ENCODE assay signal across 9 mouse cellular contexts in the genomic region with DNA sequence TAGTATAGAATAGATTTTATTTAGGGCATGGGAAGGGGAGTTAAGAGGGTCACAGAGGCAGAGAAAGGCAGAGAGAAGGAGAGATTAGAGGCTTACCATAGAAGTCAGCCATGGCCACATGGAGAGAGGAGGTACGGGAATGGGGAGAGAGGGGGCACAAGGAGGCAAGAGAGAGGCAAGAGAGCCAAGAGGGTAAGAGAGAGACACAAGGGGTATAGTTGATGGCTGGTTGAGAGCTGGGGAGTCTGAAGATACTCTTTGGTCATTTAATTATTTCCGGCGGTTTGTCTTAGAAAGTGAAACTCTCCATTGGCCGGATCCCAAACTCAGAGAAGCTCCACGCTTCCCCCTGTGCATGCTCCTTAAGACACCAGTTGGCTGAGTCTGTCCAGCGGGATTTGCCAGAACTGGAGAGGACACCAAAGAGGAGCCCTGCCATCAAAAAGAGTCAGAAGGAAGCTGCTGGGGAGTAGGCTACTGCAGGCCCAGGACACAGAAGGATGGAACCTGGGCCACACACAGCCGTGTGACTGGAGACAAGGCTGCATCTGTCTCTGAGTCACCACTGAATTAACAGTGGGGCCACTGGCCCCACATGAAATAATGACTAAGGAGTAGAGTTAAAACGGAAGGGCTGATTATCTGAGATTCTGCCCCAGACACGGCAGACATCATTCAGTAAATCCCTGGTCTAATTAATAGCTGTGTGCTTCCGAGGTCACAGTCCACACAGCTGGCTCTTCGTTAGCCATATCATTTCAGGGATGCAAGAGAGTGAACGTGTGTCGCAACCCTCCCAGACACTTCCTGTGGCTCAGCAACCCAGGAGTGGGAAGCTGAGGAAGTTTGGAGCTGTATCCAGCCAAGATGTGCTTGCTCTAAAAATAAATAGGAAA. TPM values are rescaled to one million over a fixed set of nuclear protein-coding genes. Genes with fewer than 3 reads are reported as not detected.
DNase-seq lines count a peak whose midpoint lies in the region; ATAC-seq and TF ChIP-seq lines count a peak whose summit lies in the region.
"Had no signal": no experiment of that assay in that cellular context is flagged by ENCODE, and none has a peak within 500 bp of the region (broad histone marks: within the 10 kb centered on the region; RNA-seq: fewer than 3 reads in every experiment).

No protein-coding gene starts in this region.

- ATAC-seq in midbrain, embryonic 15.5 days (replicated peaks), result no peak
- peak; percentile 72 for ATAC-seq in stomach, postnatal 0 days (ENCODE audit: low FRiP score, low TSS enrichment)

- H3K9me3 ChIP-seq in midbrain, embryonic 10.5 days (replicated peaks), result no peaks in the 10 kb centered on the region
- H3K9me3 ChIP-seq in midbrain, embryonic 15.5 days, result no peaks in the 10 kb centered on the region
- no peaks in the 10 kb centered on the region for H3K9me3 ChIP-seq in stomach, postnatal 0 days (ENCODE audit: control insufficient read depth, low read length)
- H3K9me3 ChIP-seq: limb, embryonic 13.5 days had no signal

- H3K27ac ChIP-seq in midbrain, embryonic 10.5 days (replicated peaks), result peak overlapping the region; percentile 61
- H3K27ac ChIP-seq in midbrain, embryonic 15.5 days, result no peak overlapping the region
- H3K27ac ChIP-seq in stomach, postnatal 0 days (replicated peaks), result peak overlapping the region; percentile 49; the same call in 1 of the 2 replicates
- H3K27ac ChIP-seq: limb, embryonic 13.5 days had no signal

- TF ChIP-seq EP300 in stomach, postnatal 0 days (optimal IDR thresholded peaks at IDR 0.05), result no peak

- no peak overlapping the region for H3K4me2 ChIP-seq in midbrain, embryonic 15.5 days
- no peak overlapping the region; the same call in 1 of the 2 replicates for H3K4me2 ChIP-seq in stomach, postnatal 0 days (replicated peaks; ENCODE audit: low read depth)
- H3K4me2 ChIP-seq: limb, embryonic 13.5 days had no signal

- no peak overlapping the region for H3K9ac ChIP-seq in midbrain, embryonic 15.5 days
- H3K9ac ChIP-seq in stomach, postnatal 0 days (ENCODE audit: low read length), result no peak overlapping the region
- H3K9ac ChIP-seq: limb, embryonic 13.5 days had no signal

- peaks cover 22% of the 10 kb centered on the region for H3K4me1 ChIP-seq in midbrain, embryonic 10.5 days
- peaks cover 14% of the 10 kb centered on the region for H3K4me1 ChIP-seq in midbrain, embryonic 15.5 days
- H3K4me1 ChIP-seq in stomach, postnatal 0 days (replicated peaks; ENCODE audit: control insufficient read depth, insufficient read depth), result no peaks in the 10 kb centered on the region

- no peak overlapping the region for H3K4me3 ChIP-seq in midbrain, embryonic 10.5 days
- no peak overlapping the region for H3K4me3 ChIP-seq in midbrain, embryonic 15.5 days
- H3K4me3 ChIP-seq in stomach, postnatal 0 days (ENCODE audit: low read depth, low read length), result no peak overlapping the region
- H3K4me3 ChIP-seq: limb, embryonic 13.5 days had no signal

- 0 out of 2 replicates have a peak, but pooled peaks cover 4% of the 10 kb centered on the region for H3K27me3 ChIP-seq in midbrain, embryonic 10.5 days (ENCODE audit: low read depth, poor library complexity, severe bottlenecking)
- no peaks in the 10 kb centered on the region for H3K27me3 ChIP-seq in midbrain, embryonic 15.5 days (replicated peaks)
- no peaks in the 10 kb centered on the region for H3K27me3 ChIP-seq in stomach, postnatal 0 days (ENCODE audit: control insufficient read depth, insufficient read depth, low read length)
- H3K27me3 ChIP-seq: limb, embryonic 13.5 days had no signal

- WGBS in midbrain, embryonic 10.5 days, result 74% methylated on average over 13 of the region's 13 CpGs
- WGBS in midbrain, embryonic 15.5 days, result 44% methylated on average over 13 of the region's 13 CpGs
- 39% methylated on average over 13 of the region's 13 CpGs for WGBS in stomach, postnatal 0 days

- TF ChIP-seq CTCF in stomach, postnatal 0 days (IDR thresholded peaks at IDR 0.05; ENCODE audit: low read depth), result no peak

- no peak for DNase-seq in midbrain, embryonic 10.5 days (ENCODE audit: low spot score)
- DNase-seq in heart, adult 8-10 months (ENCODE audit: low spot score), result peak; percentile 48
- peak; percentile 32 to 53 for DNase-seq in kidney, postnatal 36 days
- no peak for DNase-seq in stomach, postnatal 0 days (ENCODE audit: low spot score)
- DNase-seq in frontal cortex, postnatal 36 days (ENCODE audit: low spot score in 2 of 2), result no peak
- DNase-seq in cerebellum, postnatal 36 days, result no peak
- no peak for DNase-seq in urinary bladder, adult 18-20 months (ENCODE audit: low spot score in 2 of 2)

- H3K36me3 ChIP-seq in midbrain, embryonic 10.5 days, result no peaks in the 10 kb centered on the region
- no peaks in the 10 kb centered on the region for H3K36me3 ChIP-seq in midbrain, embryonic 15.5 days (replicated peaks)
- no peaks in the 10 kb centered on the region for H3K36me3 ChIP-seq in stomach, postnatal 0 days (ENCODE audit: control insufficient read depth, insufficient read depth, low read length)
- H3K36me3 ChIP-seq: limb, embryonic 13.5 days had no signal

RNA-seq across cellular contexts. Expression of a gene that starts 24.2 kb away (rescaled TPM):
- polyA plus RNA-seq in midbrain, embryonic 10.5 days (2016; fragmentation: Nextera tagmentation; extraction: Ambion mirVana), result 0.16 TPM in 1 of 2 replicates, not detected in the other
- 0.22 and 0.39 TPM in 2 replicates for polyA plus RNA-seq in midbrain, embryonic 15.5 days (2015; fragmentation: Nextera tagmentation; extraction: Ambion mirVana)
- under 1 TPM in 3 of 4 experiments, not detected in 1; 0.14 to 0.41 (median 0.33) TPM for total RNA-seq in heart, adult 8-10 months (2022)
- polyA plus RNA-seq in stomach, postnatal 0 days (2015; fragmentation: Nextera tagmentation; extraction: Ambion mirVana), result 3.4 and 4.7 TPM in 2 replicates

Comparison
In these comparisons a context has a peak if more than half of its experiments do, and no peak if none do; other contexts are left out.
1. DNase-seq: peak in heart, adult 8-10 months (single experiment) and kidney, postnatal 36 days (2 of 2); none in midbrain, embryonic 10.5 days (single experiment), stomach, postnatal 0 days (single experiment), frontal cortex, postnatal 36 days (0 of 2), cerebellum, postnatal 36 days (0 of 2) and urinary bladder, adult 18-20 months (0 of 2).